Mouse (Mus musculus) liver, embryonic 14.5 days (tissue): ENCODE measurements around the gene BC029722. TPM values are rescaled to one million over a fixed set of nuclear protein-coding genes. Genes with fewer than 3 reads are reported as not detected.

Source experiments
- ATAC-seq: fragments of 200-750 bp; cut with Nextera tagmentation; 2 replicates; pipeline ENCODE4 v1.8.0; 2017; ENCODE audit warnings: moderate number of reproducible peaks, mild to moderate bottlenecking, moderate library complexity; ENCODE audit not compliant: insufficient read depth
- DNase-seq, 3 experiments: peaks; one replicate each; pipeline ENCODE4 v3.0.0-alpha.2; 2012 to 2013; ENCODE audit warnings: low read depth in 3 of 3, low spot score in 3 of 3
- H3K27ac ChIP-seq: fragments of 300-500 bp; sonication (generic); 2 replicates; pipeline ENCODE4 v1.5.1; 2014; ENCODE audit warnings: moderate library complexity, mild to moderate bottlenecking, control low read depth, inconsistent platforms
- H3K27me3 ChIP-seq: fragments of 300-500 bp; sonication (generic); 2 replicates; pipeline ENCODE4 v1.6.1; 2014; ENCODE audit warnings: mild to moderate bottlenecking, low read length, moderate library complexity; ENCODE audit not compliant: control insufficient read depth, insufficient read depth
- H3K36me3 ChIP-seq: fragments of 300-500 bp; sonication (generic); replicated peaks from 2 replicates; pipeline ENCODE4 v1.6.1; 2014; ENCODE audit warnings: low read depth; ENCODE audit not compliant: control insufficient read depth, insufficient read depth
- H3K4me1 ChIP-seq, 2 experiments: fragments of 200-500 bp in 1 of 2; fragments of 300-500 bp in 1 of 2; sonication (generic) in 1 of 2; replicated peaks; 2 replicates each; pipeline ENCODE4 v1.6.1; 2012 to 2014; ENCODE audit warnings: antibody characterized with exemption in 1 of 2, inconsistent platforms in 1 of 2, low read length in 1 of 2; ENCODE audit not compliant: control insufficient read depth in 2 of 2, insufficient read depth in 2 of 2
- H3K4me2 ChIP-seq: fragments of 300-500 bp; sonication (generic); 2 replicates; pipeline ENCODE4 v1.6.1; 2014; ENCODE audit warnings: low read depth, mild to moderate bottlenecking, control low read depth, moderate library complexity
- H3K4me3 ChIP-seq, 2 experiments: fragments of 200-500 bp in 1 of 2; fragments of 300-500 bp in 1 of 2; sonication (generic) in 1 of 2; 2 replicates each; pipeline ENCODE4 v1.5.1; 2012 to 2014; ENCODE audit warnings: low read depth in 2 of 2, low read length in 2 of 2, mild to moderate bottlenecking in 2 of 2, control low read depth in 1 of 2, inconsistent platforms in 1 of 2, moderate library complexity in 1 of 2; ENCODE audit not compliant: insufficient read depth in 1 of 2
- H3K9ac ChIP-seq: fragments of 300-500 bp; sonication (generic); replicated peaks from 2 replicates; pipeline ENCODE4 v1.6.1; 2014; ENCODE audit warnings: mild to moderate bottlenecking, control low read depth, moderate library complexity
- H3K9me3 ChIP-seq: fragments of 300-500 bp; sonication (generic); 2 replicates; pipeline ENCODE4 v1.6.1; 2016; ENCODE audit warnings: low read length, mixed read lengths; ENCODE audit not compliant: control insufficient read depth
- CTCF ChIP-seq: IDR thresholded peaks from 2 replicates; pipeline ENCODE4 v1.5.1; 2016; ENCODE audit warnings: antibody characterized with exemption, low read depth, control low read depth
- EP300 ChIP-seq: IDR thresholded peaks from 2 replicates; pipeline ENCODE4 v1.6.1; 2016; ENCODE audit warnings: antibody characterized with exemption, low read depth
- WGBS: fragments of 180-500 bp; shearing (Covaris S2); extraction: QIAGEN DNeasy Blood & Tissue Kit; methylation state at CpG from one replicate; pipeline ENCODE4 v1.1.7; 2014; ENCODE audit not compliant: insufficient replicate concordance; 5-methylcytosine and 5-hydroxymethylcytosine counted together
- polyA plus RNA-seq, 2 experiments: library from polyadenylated mRNA; depleted of rRNA in 1 of 2; stranded (reverse) in 1 of 2; unstranded in 1 of 2; fragments of >200 nt; fragmentation: Nextera tagmentation in 1 of 2; extraction: Ambion mirVana in 1 of 2; gene quantifications; 2 replicates each; pipeline versions ENCODE4 v1.2.1 to v1.2.3; 2012 to 2014

BC029722 gene
- polyA plus RNA-seq, 2 experiments = 2.6 to 3.7 TPM

DNA sequence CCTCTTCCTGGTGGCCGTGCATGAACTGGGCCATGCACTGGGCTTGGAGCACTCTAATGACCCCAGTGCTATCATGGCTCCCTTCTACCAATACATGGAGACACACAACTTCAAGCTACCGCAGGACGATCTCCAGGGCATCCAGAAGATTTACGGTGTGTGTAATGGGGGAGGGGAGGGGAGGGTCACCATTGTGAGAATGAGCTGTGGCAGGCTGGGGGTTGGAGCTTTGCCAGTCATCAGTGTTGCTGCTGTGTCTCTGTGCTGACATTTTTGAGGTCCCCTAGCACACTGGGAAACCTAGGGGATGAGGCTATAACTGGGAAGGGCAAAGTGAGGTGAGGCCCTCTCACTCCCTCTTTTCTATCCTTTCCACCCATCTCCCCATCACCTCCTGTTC lies 11.8 kb downstream of the BC029722 start:
- no peak overlapping the region for H3K27ac ChIP-seq
- H3K27me3 ChIP-seq = no peaks in the 10 kb centered on the region; the same call in 1 of the 2 replicates
- H3K36me3 ChIP-seq = no peaks in the 10 kb centered on the region
- WGBS = 53% methylated on average over 4 of the region's 4 CpGs
- no peak overlapping the region for H3K4me2 ChIP-seq
- no peaks in the 10 kb centered on the region for H3K4me1 ChIP-seq
- no peak overlapping the region for H3K4me3 ChIP-seq
- TF ChIP-seq EP300 (no peak), CTCF (no peak)
- ATAC-seq (no peak), DNase-seq (no peak)
- H3K9ac ChIP-seq = no peak overlapping the region
- no peaks in the 10 kb centered on the region for H3K9me3 ChIP-seq

DNA sequence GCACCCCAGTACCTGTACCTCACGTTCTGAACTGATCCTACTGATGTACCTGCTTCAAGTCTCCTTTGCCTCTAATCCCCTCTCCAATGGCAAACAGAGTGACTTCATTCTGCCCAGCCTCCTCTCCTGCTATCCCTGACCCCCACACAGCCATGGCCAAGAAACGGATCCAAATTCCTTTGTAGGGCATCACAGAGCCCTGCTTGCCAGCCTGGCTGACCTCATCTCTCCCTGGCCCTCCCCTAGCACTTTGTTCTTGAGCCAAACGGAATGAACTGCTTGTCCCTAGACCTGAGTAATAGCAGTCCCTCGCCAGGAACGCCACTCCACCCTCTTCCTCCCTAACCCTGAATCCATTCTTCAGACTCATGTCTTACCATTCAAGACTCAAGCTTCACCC lies 12.7 kb downstream of the BC029722 start:
- no peak overlapping the region for H3K4me3 ChIP-seq
- WGBS = 49% methylated on average over 5 of the region's 5 CpGs

DNA sequence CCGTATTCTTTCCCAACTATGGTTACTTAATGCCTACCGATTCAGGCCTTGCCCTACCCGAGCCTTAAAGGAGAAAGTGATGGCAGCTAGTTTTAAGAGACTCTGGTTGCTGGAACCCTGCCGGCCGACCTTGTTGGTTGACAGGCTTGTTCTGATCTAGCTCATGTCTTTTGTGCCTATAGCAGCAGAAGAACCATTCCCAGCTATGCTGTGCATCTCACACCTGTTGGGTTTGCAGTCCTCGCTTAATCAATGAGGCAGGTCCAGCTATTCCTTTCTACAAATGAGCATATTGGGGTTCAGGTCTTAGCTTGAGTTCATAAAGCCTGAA lies 13.3 kb downstream of the BC029722 start:
- 47% methylated on average over 6 of the region's 6 CpGs for WGBS
- TF ChIP-seq EP300 (no peak), CTCF (no peak)
- no peak overlapping the region for H3K4me3 ChIP-seq
- ATAC-seq (no peak), DNase-seq (no peak)
- no peaks in the 10 kb centered on the region for H3K9me3 ChIP-seq
- H3K27me3 ChIP-seq = no peaks in the 10 kb centered on the region; the same call in 1 of the 2 replicates
- no peaks in the 10 kb centered on the region for H3K4me1 ChIP-seq
- no peak overlapping the region for H3K4me2 ChIP-seq
- H3K9ac ChIP-seq = no peak overlapping the region
- H3K27ac ChIP-seq = no peak overlapping the region
- no peaks in the 10 kb centered on the region for H3K36me3 ChIP-seq

More for the DNA sequence above, 12.7 kb downstream of the BC029722 start:
- Histone ChIP-seq H3K27me3 (no peaks in the 10 kb centered on the region; the same call in 1 of the 2 replicates), H3K4me1 (no peaks in the 10 kb centered on the region), H3K9me3 (no peaks in the 10 kb centered on the region), H3K4me2 (no peak overlapping the region), H3K9ac (no peak overlapping the region), H3K27ac (no peak overlapping the region), H3K36me3 (no peaks in the 10 kb centered on the region)
- ATAC-seq (no peak), DNase-seq (no peak)
- TF ChIP-seq EP300 (no peak), CTCF (no peak)

DNA sequence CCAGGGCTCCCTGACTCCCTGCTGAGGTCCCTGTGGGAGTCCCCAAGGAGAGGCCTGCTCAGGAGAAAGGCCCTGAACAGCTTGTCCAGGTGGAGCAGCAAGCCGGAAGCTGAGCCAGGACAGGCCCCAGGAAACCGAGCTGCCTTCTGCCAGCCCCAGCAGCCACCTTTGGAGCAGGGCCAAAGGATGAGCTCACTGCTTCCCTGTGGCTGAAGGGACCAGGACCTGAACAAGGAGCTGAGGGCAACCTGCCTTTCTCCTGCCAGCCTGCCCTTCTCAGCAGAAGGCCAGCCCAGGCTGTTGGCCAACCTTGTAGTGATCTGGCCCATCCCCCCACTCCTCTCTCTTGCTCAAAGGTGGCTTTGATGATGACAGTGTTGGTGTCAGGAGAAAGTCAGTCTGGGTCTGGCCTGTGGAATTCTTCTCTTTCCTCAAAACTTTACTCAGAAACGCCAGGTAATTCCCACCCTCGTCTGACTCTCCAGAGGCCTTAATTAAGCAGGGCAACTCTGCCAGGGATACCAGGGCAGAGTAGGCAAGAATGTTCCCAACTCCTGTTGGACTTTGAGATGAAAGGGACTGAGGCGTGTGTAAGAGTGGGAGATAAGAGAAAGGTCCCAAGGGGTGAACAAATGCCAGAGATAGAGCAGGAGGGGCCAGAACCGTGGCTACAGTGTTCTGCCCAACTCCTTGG lies 13.8 kb downstream of the BC029722 start:
- WGBS = 24% methylated on average over 6 of the region's 6 CpGs
- Histone ChIP-seq H3K4me3 (no peak overlapping the region), H3K4me1 (no peaks in the 10 kb centered on the region), H3K9ac (no peak overlapping the region), H3K9me3 (no peaks in the 10 kb centered on the region), H3K27ac (no peak overlapping the region), H3K27me3 (no peaks in the 10 kb centered on the region; the same call in 1 of the 2 replicates), H3K4me2 (no peak overlapping the region), H3K36me3 (no peaks in the 10 kb centered on the region)
- ATAC-seq (no peak), DNase-seq (no peak)
- TF ChIP-seq EP300 = no peak
- no peak for TF ChIP-seq CTCF

DNA sequence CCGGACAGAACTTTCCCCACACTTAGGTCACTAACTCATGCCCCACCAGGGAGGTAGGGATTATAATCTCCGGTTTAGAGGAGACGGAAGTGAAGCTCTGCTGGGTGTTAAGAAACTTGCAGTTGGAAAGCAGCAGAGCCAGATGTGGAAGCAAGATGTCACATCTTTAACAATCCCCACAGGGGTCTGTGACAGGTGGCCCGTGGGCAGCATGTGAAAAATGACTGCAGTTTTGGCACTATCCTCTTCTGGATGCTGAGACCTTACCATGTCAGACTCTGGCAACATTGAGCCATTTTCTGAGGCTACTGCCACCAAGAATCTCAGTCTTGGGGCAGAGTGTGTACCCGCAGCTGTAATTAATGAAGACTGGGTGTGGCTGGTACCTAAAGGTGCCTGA lies 15.2 kb downstream of the BC029722 start:
- DNase-seq (no peak), ATAC-seq (no peak)
- Histone ChIP-seq H3K4me3 (no peak overlapping the region), H3K4me1 (no peaks in the 10 kb centered on the region), H3K9ac (no peak overlapping the region), H3K27ac (no peak overlapping the region), H3K27me3 (no peaks in the 10 kb centered on the region; the same call in 1 of the 2 replicates), H3K9me3 (no peaks in the 10 kb centered on the region), H3K36me3 (no peaks in the 10 kb centered on the region), H3K4me2 (no peak overlapping the region)
- TF ChIP-seq EP300 (no peak), CTCF (no peak)
- 41% methylated on average over 5 of the region's 5 CpGs for WGBS
